Mouse (Mus musculus) forebrain, postnatal 0 days (tissue): ENCODE measurements at regions not wholly inside any gene's neighbourhood (a gene's known extent, or its start where the extent isn't known, plus 50 kb on each side); places are given as distances from the start of the nearest gene placed in this dataset.

Source experiments
- ATAC-seq: fragments of 200-750 bp; cut with Nextera tagmentation; 2 replicates; pipeline ENCODE4 v1.8.0; 2017; ENCODE audit warnings: mild to moderate bottlenecking, moderate library complexity
- DNase-seq: peaks from one replicate; pipeline ENCODE4 v3.0.0-alpha.2; 2015
- H3K27ac ChIP-seq: fragments of 300-500 bp; sonication (generic); 2 replicates; pipeline ENCODE4 v1.5.1; 2014; ENCODE audit warnings: low read depth, mild to moderate bottlenecking, antibody characterized with exemption, low read length, moderate library complexity, mixed read lengths
- H3K27me3 ChIP-seq: fragments of 300-500 bp; sonication (generic); 2 replicates; pipeline ENCODE4 v1.6.1; 2014; ENCODE audit warnings: mild to moderate bottlenecking, low read length, mixed read lengths; ENCODE audit not compliant: insufficient read depth
- H3K36me3 ChIP-seq: fragments of 300-500 bp; sonication (generic); 2 replicates; pipeline ENCODE4 v1.6.1; 2014; ENCODE audit warnings: mild to moderate bottlenecking, moderate library complexity; ENCODE audit not compliant: insufficient read depth
- H3K4me1 ChIP-seq: fragments of 300-500 bp; sonication (generic); 2 replicates; pipeline ENCODE4 v1.6.1; 2014; ENCODE audit warnings: antibody characterized with exemption; ENCODE audit not compliant: insufficient read depth
- H3K4me2 ChIP-seq: fragments of 300-500 bp; sonication (generic); 2 replicates; pipeline ENCODE4 v1.6.1; 2014; ENCODE audit warnings: low read depth, mild to moderate bottlenecking, moderate library complexity
- H3K4me3 ChIP-seq: fragments of 300-500 bp; sonication (generic); 2 replicates; pipeline ENCODE4 v1.5.1; 2014; ENCODE audit warnings: low read depth, low read length, mixed read lengths
- H3K9ac ChIP-seq: fragments of 300-500 bp; sonication (generic); 2 replicates; pipeline ENCODE4 v1.6.1; 2014; ENCODE audit warnings: mild to moderate bottlenecking
- H3K9me3 ChIP-seq: fragments of 300-500 bp; sonication (generic); 2 replicates; pipeline ENCODE4 v1.6.1; 2016; ENCODE audit warnings: low read length
- CTCF ChIP-seq: sonication (generic); IDR thresholded peaks from 2 replicates; pipeline ENCODE4 v1.5.1; 2016; ENCODE audit warnings: antibody characterized with exemption, control low read depth, low read depth
- WGBS: fragments of 180-500 bp; shearing (Covaris S2); extraction: QIAGEN DNeasy Blood & Tissue Kit; methylation state at CpG from one replicate; pipeline ENCODE4 v1.1.7; 2014; 5-methylcytosine and 5-hydroxymethylcytosine counted together

GRCm38 (mm10) chr6:84322528-84322927 lies 271.2 kb downstream of the Cyp26b1 start:
- 89% methylated on average over 4 of the region's 4 CpGs for WGBS

GRCm38 (mm10) chr6:84320586-84320985 lies 273.1 kb downstream of the Cyp26b1 start:
- TF ChIP-seq CTCF, result peak; percentile 39; the same call in 1 of the 2 replicates

More at GRCm38 (mm10) chr6:84322528-84322927, 271.2 kb downstream of the Cyp26b1 start:
- no peaks in the 10 kb centered on the region for H3K9me3 ChIP-seq
- no peaks in the 10 kb centered on the region for H3K36me3 ChIP-seq
- H3K9ac ChIP-seq, result no peak overlapping the region
- H3K4me2 ChIP-seq, result no peak overlapping the region
- DNase-seq (no peak), ATAC-seq (no peak)
- no peak for TF ChIP-seq CTCF
- H3K27me3 ChIP-seq, result no peaks in the 10 kb centered on the region
- H3K27ac ChIP-seq, result no peak overlapping the region
- H3K4me3 ChIP-seq, result no peak overlapping the region
- no peaks in the 10 kb centered on the region for H3K4me1 ChIP-seq

GRCm38 (mm10) chr6:84318774-84319173 lies 274.9 kb downstream of the Cyp26b1 start:
- no peak overlapping the region for H3K27ac ChIP-seq
- peak; percentile 95 for ATAC-seq
- WGBS, result 20% methylated on average over 4 of the region's 4 CpGs

More at GRCm38 (mm10) chr6:84320586-84320985, 273.1 kb downstream of the Cyp26b1 start:
- Histone ChIP-seq H3K9ac (no peak overlapping the region), H3K36me3 (no peaks in the 10 kb centered on the region), H3K4me3 (no peak overlapping the region), H3K27ac (no peak overlapping the region), H3K9me3 (no peaks in the 10 kb centered on the region), H3K4me2 (no peak overlapping the region), H3K4me1 (no peaks in the 10 kb centered on the region), H3K27me3 (no peaks in the 10 kb centered on the region)
- WGBS, result 63% methylated on average over 1 of the region's 1 CpGs
- ATAC-seq (no peak), DNase-seq (peak; percentile 20)

GRCm38 (mm10) chr6:84317026-84317425 lies 276.7 kb downstream of the Cyp26b1 start:
- ATAC-seq, result no peak
- Histone ChIP-seq H3K27ac (no peak overlapping the region), H3K9me3 (no peaks in the 10 kb centered on the region)

More at GRCm38 (mm10) chr6:84318774-84319173, 274.9 kb downstream of the Cyp26b1 start:
- TF ChIP-seq CTCF, result no peak
- H3K36me3 ChIP-seq, result no peaks in the 10 kb centered on the region
- H3K9ac ChIP-seq, result no peak overlapping the region
- no peaks in the 10 kb centered on the region for H3K4me1 ChIP-seq
- DNase-seq, result peak; percentile 82
- H3K4me2 ChIP-seq, result no peak overlapping the region
- H3K9me3 ChIP-seq, result no peaks in the 10 kb centered on the region
- H3K27me3 ChIP-seq, result no peaks in the 10 kb centered on the region
- H3K4me3 ChIP-seq, result no peak overlapping the region

GRCm38 (mm10) chr6:84315175-84315912 lies 278.4 kb downstream of the Cyp26b1 start:
- Histone ChIP-seq H3K4me3 (no peak overlapping the region), H3K9ac (no peak overlapping the region), H3K27ac (no peak overlapping the region), H3K27me3 (no peaks in the 10 kb centered on the region), H3K9me3 (no peaks in the 10 kb centered on the region), H3K36me3 (no peaks in the 10 kb centered on the region), H3K4me1 (no peaks in the 10 kb centered on the region), H3K4me2 (no peak overlapping the region)
- 85% methylated on average over 8 of the region's 8 CpGs for WGBS
- TF ChIP-seq CTCF, result no peak
- no peak for ATAC-seq
- DNase-seq, result no peak

More at GRCm38 (mm10) chr6:84317026-84317425, 276.7 kb downstream of the Cyp26b1 start:
- no peaks in the 10 kb centered on the region for H3K4me1 ChIP-seq
- TF ChIP-seq CTCF, result peak; percentile 38
- H3K4me2 ChIP-seq, result no peak overlapping the region
- no peaks in the 10 kb centered on the region for H3K36me3 ChIP-seq
- H3K4me3 ChIP-seq, result no peak overlapping the region
- 71% methylated on average over 1 of the region's 1 CpGs for WGBS
- H3K9ac ChIP-seq, result no peak overlapping the region
- no peak for DNase-seq
- no peaks in the 10 kb centered on the region for H3K27me3 ChIP-seq

GRCm38 (mm10) chr6:84313797-84314196 lies 279.9 kb downstream of the Cyp26b1 start:
- H3K27me3 ChIP-seq, result no peaks in the 10 kb centered on the region
- 21% methylated on average over 4 of the region's 4 CpGs for WGBS
- TF ChIP-seq CTCF, result no peak
- H3K27ac ChIP-seq, result no peak overlapping the region
- no peak overlapping the region for H3K4me2 ChIP-seq
- no peaks in the 10 kb centered on the region for H3K36me3 ChIP-seq
- H3K4me3 ChIP-seq, result no peak overlapping the region
- ATAC-seq (no peak), DNase-seq (no peak)
- H3K4me1 ChIP-seq, result no peaks in the 10 kb centered on the region
- no peak overlapping the region for H3K9ac ChIP-seq
- H3K9me3 ChIP-seq, result no peaks in the 10 kb centered on the region

GRCm38 (mm10) chr6:84310635-84311241 lies 283.0 kb downstream of the Cyp26b1 start:
- no peak for DNase-seq
- H3K27me3 ChIP-seq, result no peaks in the 10 kb centered on the region
- no peak for TF ChIP-seq CTCF
- no peak overlapping the region for H3K4me3 ChIP-seq
- no peaks in the 10 kb centered on the region for H3K9me3 ChIP-seq
- no peak for ATAC-seq
- H3K36me3 ChIP-seq, result no peaks in the 10 kb centered on the region
- H3K27ac ChIP-seq, result no peak overlapping the region
- H3K4me2 ChIP-seq, result no peak overlapping the region
- H3K9ac ChIP-seq, result no peak overlapping the region
- 80% methylated on average over 9 of the region's 9 CpGs for WGBS
- H3K4me1 ChIP-seq, result no peaks in the 10 kb centered on the region
